Mouse (Mus musculus) brain, embryonic 14.5 days (tissue): ENCODE data around the gene Cdk5rap3.

Experiments
- CTCF ChIP-seq: fragments of 200-500 bp; IDR thresholded peaks from 2 replicates; pipeline ENCODE4 v1.5.1; 2012; ENCODE audit warnings: inconsistent platforms, mild to moderate bottlenecking, moderate library complexity, borderline replicate concordance; ENCODE audit not compliant: insufficient read depth, insufficient read length; ENCODE audit errors: extremely low read depth
- POLR2A ChIP-seq: fragments of 200-500 bp; IDR thresholded peaks from 2 replicates; pipeline ENCODE4 v1.6.1; 2012; ENCODE audit warnings: mild to moderate bottlenecking, inconsistent platforms, borderline replicate concordance; ENCODE audit not compliant: poor library complexity, insufficient read depth, insufficient read length, severe bottlenecking; ENCODE audit errors: extremely low read depth

DNA sequence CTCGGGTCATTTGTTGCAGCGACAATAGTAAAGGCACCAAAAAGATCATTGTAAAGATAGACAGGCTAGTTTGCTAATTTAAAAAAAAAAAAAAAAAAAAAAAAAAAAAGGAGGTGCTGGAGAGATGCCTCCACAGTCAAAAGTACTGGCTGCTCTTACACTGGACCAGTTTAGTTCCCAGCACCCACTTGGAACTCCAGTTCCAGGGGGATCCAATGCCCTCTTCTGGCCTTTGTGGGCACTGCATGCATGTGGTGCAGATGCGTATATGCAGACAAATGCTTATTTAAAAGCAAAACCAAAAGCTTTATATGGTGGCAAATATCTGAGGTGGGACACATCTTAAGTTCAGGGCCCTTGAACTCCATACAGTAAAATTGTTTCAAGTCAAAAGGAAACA is 34.5 kb upstream of the Cdk5rap3 start:
- TF ChIP-seq CTCF (no peak), POLR2A (no peak)
